Mouse (Mus musculus) embryonic facial prominence, embryonic 11.5 days (tissue): Measurements from ENCODE around the gene Wif1. TPM values are rescaled to one million over a fixed set of nuclear protein-coding genes. Genes with fewer than 3 reads are reported as not detected.
A peak's percentile ranks its signal among the peaks of the same experiment; 100 is the strongest.

Experiments
- ATAC-seq: fragments of 200-750 bp; cut with Nextera tagmentation; replicated peaks from 2 replicates; pipeline ENCODE4 v1.8.0; 2017; ENCODE audit warnings: low read depth; ENCODE audit not compliant: insufficient number of reproducible peaks, low FRiP score, low TSS enrichment
- DNase-seq: peaks from one replicate; pipeline ENCODE4 v3.0.0-alpha.2; 2015; ENCODE audit warnings: low spot score
- H3K27ac ChIP-seq: fragments of 300-500 bp; sonication (generic); replicated peaks from 2 replicates; pipeline ENCODE4 v1.5.1; 2014; ENCODE audit warnings: mild to moderate bottlenecking, low read depth, low read length, control low read depth
- H3K27me3 ChIP-seq: fragments of 300-500 bp; sonication (generic); 2 replicates; pipeline ENCODE4 v1.6.1; 2014; ENCODE audit warnings: mild to moderate bottlenecking, low read length, moderate library complexity, mixed read lengths; ENCODE audit not compliant: control insufficient read depth, insufficient read depth
- H3K36me3 ChIP-seq: fragments of 300-500 bp; sonication (generic); replicated peaks from 2 replicates; pipeline ENCODE4 v1.6.1; 2014; ENCODE audit warnings: low read depth, mild to moderate bottlenecking, low read length, moderate library complexity, mixed read lengths; ENCODE audit not compliant: control insufficient read depth, insufficient read depth
- H3K4me1 ChIP-seq: fragments of 300-500 bp; sonication (generic); 2 replicates; pipeline ENCODE4 v1.6.1; 2014; ENCODE audit warnings: low read length, mixed read lengths; ENCODE audit not compliant: control insufficient read depth, insufficient read depth
- H3K4me2 ChIP-seq: fragments of 300-500 bp; sonication (generic); 2 replicates; pipeline ENCODE4 v1.6.1; 2014; ENCODE audit warnings: low read depth, mild to moderate bottlenecking, control low read depth, low read length, moderate library complexity
- H3K4me3 ChIP-seq: fragments of 300-500 bp; sonication (generic); 2 replicates; pipeline ENCODE4 v1.5.1; 2014; ENCODE audit warnings: low read depth, low read length, control low read depth
- H3K9ac ChIP-seq: fragments of 300-500 bp; sonication (generic); replicated peaks from 2 replicates; pipeline ENCODE4 v1.6.1; 2014; ENCODE audit warnings: mild to moderate bottlenecking, control low read depth, low read length
- H3K9me3 ChIP-seq: fragments of 300-500 bp; sonication (generic); replicated peaks from 2 replicates; pipeline ENCODE4 v1.6.1; 2016; ENCODE audit warnings: mild to moderate bottlenecking, low read length, inconsistent platforms, mixed read lengths; ENCODE audit not compliant: control insufficient read depth
- WGBS: fragments of 180-500 bp; shearing (Covaris S2); extraction: QIAGEN DNeasy Blood & Tissue Kit; methylation state at CpG from one replicate; pipeline ENCODE4 v1.1.7; 2014; 5-methylcytosine and 5-hydroxymethylcytosine counted together
- polyA plus RNA-seq: library from polyadenylated mRNA; unstranded; fragments of >200 nt; fragmentation: Nextera tagmentation; extraction: Ambion mirVana; gene quantifications from 2 replicates; pipeline ENCODE4 v1.2.1, GENCODE M21; 2014

Gene Wif1
- polyA plus RNA-seq, 1 experiment from 2014 or later = 14.4 TPM

DNA sequence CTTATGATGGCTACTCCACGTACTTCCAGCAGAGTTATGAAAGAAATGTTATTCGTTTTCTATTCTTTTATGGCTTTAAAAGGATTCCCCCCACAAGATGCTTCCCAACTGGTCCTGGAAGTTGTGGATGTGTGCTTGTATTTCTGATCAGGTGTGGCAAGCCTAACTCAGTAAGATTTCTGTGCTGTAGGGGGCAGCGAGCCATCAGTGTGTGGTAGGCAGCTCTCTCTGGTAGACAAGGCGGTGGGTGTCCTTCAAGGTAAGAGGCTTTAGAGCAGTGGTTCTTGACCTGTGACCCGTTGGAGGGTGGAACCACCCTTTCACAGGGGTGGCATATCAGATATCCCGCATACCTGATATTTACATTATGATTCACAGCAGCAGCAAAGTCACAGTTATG, 23.1 kb downstream of the Wif1 start:
- Histone ChIP-seq H3K4me2 (no peak overlapping the region), H3K4me1 (no peaks in the 10 kb centered on the region), H3K27ac (no peak overlapping the region; the same call in 1 of the 2 replicates), H3K9me3 (no peaks in the 10 kb centered on the region), H3K4me3 (no peak overlapping the region), H3K9ac (no peak overlapping the region), H3K36me3 (no peaks in the 10 kb centered on the region), H3K27me3 (no peaks in the 10 kb centered on the region)
- WGBS = 75% methylated on average over 6 of the region's 6 CpGs
- DNase-seq (no peak), ATAC-seq (no peak)

- H3K27ac ChIP-seq = no peak overlapping the region
- WGBS = 77% methylated on average over 23 of the region's 23 CpGs
- H3K4me3 ChIP-seq = no peak overlapping the region
- H3K36me3 ChIP-seq = no peaks in the 10 kb centered on the region
- ATAC-seq = no peak
- H3K9ac ChIP-seq = no peak overlapping the region
- no peak for DNase-seq
- H3K9me3 ChIP-seq = no peaks in the 10 kb centered on the region
- H3K27me3 ChIP-seq = no peaks in the 10 kb centered on the region
- no peaks in the 10 kb centered on the region for H3K4me1 ChIP-seq
- H3K4me2 ChIP-seq = no peak overlapping the region
These were observed 25.6 kb downstream of the Wif1 start for GRCm38 (mm10) chr10:121059043-121060003.

DNA sequence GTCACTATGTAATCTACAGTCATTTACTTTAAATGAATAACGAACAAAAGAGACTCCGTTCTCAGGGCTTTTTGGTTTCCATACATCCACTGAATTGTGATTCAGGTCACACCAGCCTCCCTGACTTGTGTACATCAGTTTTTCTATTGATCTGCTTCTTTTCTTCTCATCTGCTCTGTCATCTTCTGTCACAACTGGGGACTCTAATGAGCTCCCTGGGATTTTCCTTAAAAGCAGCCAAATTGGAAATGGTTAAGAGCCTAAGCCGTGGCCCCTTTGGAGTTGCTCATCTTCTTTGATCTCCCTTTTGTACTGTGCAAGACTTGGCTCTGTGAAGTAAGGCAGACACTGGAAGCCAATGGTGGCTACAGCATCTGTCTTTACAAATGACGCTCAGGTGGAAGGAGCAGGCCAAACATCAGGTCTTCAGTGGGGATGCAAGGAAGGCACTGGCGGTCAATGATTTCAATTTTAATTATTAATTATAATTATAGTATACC, 27.6 kb downstream of the Wif1 start:
- 82% methylated on average over 5 of the region's 5 CpGs for WGBS
- no peaks in the 10 kb centered on the region for H3K36me3 ChIP-seq
- ATAC-seq = no peak

GRCm38 (mm10) chr10:121062704-121063103, 28.9 kb downstream of the Wif1 start:
- WGBS = 46% methylated on average over 8 of the region's 8 CpGs
- Histone ChIP-seq H3K9ac (no peak overlapping the region), H3K4me2 (no peak overlapping the region), H3K4me1 (no peaks in the 10 kb centered on the region), H3K36me3 (no peaks in the 10 kb centered on the region), H3K27me3 (no peaks in the 10 kb centered on the region), H3K4me3 (no peak overlapping the region), H3K27ac (no peak overlapping the region), H3K9me3 (no peaks in the 10 kb centered on the region)
- DNase-seq (peak; percentile 64), ATAC-seq (no peak)

More for the DNA sequence above, 27.6 kb downstream of the Wif1 start:
- H3K27ac ChIP-seq = no peak overlapping the region
- no peaks in the 10 kb centered on the region for H3K4me1 ChIP-seq
- no peak overlapping the region for H3K9ac ChIP-seq
- no peaks in the 10 kb centered on the region for H3K27me3 ChIP-seq
- no peak for DNase-seq
- no peaks in the 10 kb centered on the region for H3K9me3 ChIP-seq
- no peak overlapping the region for H3K4me3 ChIP-seq
- H3K4me2 ChIP-seq = no peak overlapping the region

DNA sequence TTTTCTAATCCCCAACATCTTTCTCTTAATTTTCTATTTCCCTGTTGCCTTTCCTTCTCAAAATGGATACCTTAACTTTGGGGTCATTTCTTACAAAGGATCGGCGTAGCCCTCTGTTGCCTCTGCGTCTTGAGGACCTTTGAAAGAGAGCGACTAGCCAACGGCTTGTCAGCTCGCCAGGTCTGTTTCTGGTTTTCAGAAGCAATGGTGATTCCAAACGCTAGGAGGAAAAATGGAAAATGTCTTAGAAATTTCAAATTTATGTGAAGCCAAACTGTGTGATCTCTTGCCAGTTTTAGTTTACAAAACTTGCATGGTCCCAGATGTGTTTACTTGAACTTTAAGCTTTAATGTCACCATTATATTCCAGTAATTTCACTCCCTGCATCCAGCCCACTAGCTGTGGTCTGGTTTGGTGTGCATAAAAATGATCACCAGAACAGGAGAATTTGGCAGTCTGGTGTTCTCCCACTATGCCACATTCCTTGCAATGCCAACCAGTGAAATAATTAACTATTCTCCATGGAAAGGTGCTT, 33.7 kb downstream of the Wif1 start:
- DNase-seq = no peak
- 80% methylated on average over 7 of the region's 7 CpGs for WGBS
- H3K27me3 ChIP-seq = no peaks in the 10 kb centered on the region
- H3K27ac ChIP-seq = no peak overlapping the region
- no peak overlapping the region for H3K9ac ChIP-seq
- H3K4me1 ChIP-seq = no peaks in the 10 kb centered on the region
- ATAC-seq = no peak
- H3K4me2 ChIP-seq = no peak overlapping the region
- H3K36me3 ChIP-seq = no peaks in the 10 kb centered on the region
- H3K9me3 ChIP-seq = no peaks in the 10 kb centered on the region
- no peak overlapping the region for H3K4me3 ChIP-seq

DNA sequence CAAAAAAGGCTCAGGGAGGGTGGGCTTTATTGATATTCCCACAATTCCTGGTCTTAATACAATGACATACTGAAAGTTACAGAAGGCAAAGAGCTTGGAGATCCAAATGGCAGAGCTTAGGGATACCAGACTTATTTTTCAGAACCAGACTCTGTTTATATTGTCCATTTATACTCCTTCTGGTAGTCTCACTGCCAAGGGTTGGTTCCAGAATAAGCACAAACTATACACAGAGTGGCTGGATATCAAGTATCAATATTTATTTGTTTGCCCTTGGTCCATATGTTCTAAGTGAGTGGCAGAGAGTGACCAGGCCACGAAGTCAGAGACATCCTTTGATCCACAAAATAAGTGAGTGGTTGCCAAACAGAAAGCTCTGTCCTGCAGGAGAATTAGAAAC, 34.2 kb downstream of the Wif1 start:
- DNase-seq (no peak), ATAC-seq (no peak)
- Histone ChIP-seq H3K4me1 (no peaks in the 10 kb centered on the region), H3K9me3 (no peaks in the 10 kb centered on the region), H3K9ac (no peak overlapping the region), H3K4me2 (no peak overlapping the region), H3K36me3 (no peaks in the 10 kb centered on the region), H3K4me3 (no peak overlapping the region), H3K27ac (no peak overlapping the region), H3K27me3 (no peaks in the 10 kb centered on the region)
- 50% methylated on average over 1 of the region's 1 CpGs for WGBS

GRCm38 (mm10) chr10:121070742-121071141, 37.0 kb downstream of the Wif1 start:
- WGBS = 70% methylated on average over 7 of the region's 7 CpGs
- Histone ChIP-seq H3K27me3 (no peaks in the 10 kb centered on the region), H3K36me3 (no peaks in the 10 kb centered on the region), H3K4me2 (no peak overlapping the region), H3K9ac (no peak overlapping the region), H3K4me1 (no peaks in the 10 kb centered on the region), H3K9me3 (no peaks in the 10 kb centered on the region), H3K27ac (no peak overlapping the region), H3K4me3 (no peak overlapping the region)
- ATAC-seq (no peak), DNase-seq (peak; percentile 41)

- no peak for ATAC-seq
- Histone ChIP-seq H3K36me3 (no peaks in the 10 kb centered on the region), H3K9ac (no peak overlapping the region), H3K4me3 (no peak overlapping the region), H3K9me3 (peaks cover 3% of the 10 kb centered on the region; the same call in 1 of the 2 replicates), H3K27ac (no peak overlapping the region), H3K4me1 (no peaks in the 10 kb centered on the region), H3K4me2 (no peak overlapping the region), H3K27me3 (no peaks in the 10 kb centered on the region)
- no peak for DNase-seq
- WGBS = 83% methylated on average over 9 of the region's 9 CpGs
These were observed 46.7 kb downstream of the Wif1 start for GRCm38 (mm10) chr10:121080500-121080899.
